Mouse (Mus musculus) limb, embryonic 11.5 days (tissue): ENCODE data around the gene Pgs1. TPM values are rescaled to one million over a fixed set of nuclear protein-coding genes. Genes with fewer than 3 reads are reported as not detected.

Experiments used
- ATAC-seq: fragments of 200-750 bp; cut with Nextera tagmentation; 2 replicates; pipeline ENCODE4 v1.8.0; 2017; ENCODE audit warnings: low read depth; ENCODE audit not compliant: insufficient number of reproducible peaks, low FRiP score, low TSS enrichment
- DNase-seq: peaks from one replicate; pipeline ENCODE4 v3.0.0-alpha.2; 2015; ENCODE audit warnings: low spot score
- H3K27ac ChIP-seq: fragments of 300-500 bp; sonication (generic); replicated peaks from 2 replicates; pipeline ENCODE4 v1.5.1; 2014; ENCODE audit warnings: low read depth, mild to moderate bottlenecking, low read length
- H3K27me3 ChIP-seq: fragments of 300-500 bp; sonication (generic); 2 replicates; pipeline ENCODE4 v1.6.1; 2014; ENCODE audit warnings: mild to moderate bottlenecking, low read length, mixed read lengths; ENCODE audit not compliant: control insufficient read depth, insufficient read depth
- H3K36me3 ChIP-seq: fragments of 300-500 bp; sonication (generic); 2 replicates; pipeline ENCODE4 v1.6.1; 2014; ENCODE audit warnings: mild to moderate bottlenecking, low read length, moderate library complexity, mixed read lengths; ENCODE audit not compliant: control insufficient read depth, insufficient read depth
- H3K4me1 ChIP-seq: fragments of 300-500 bp; sonication (generic); 2 replicates; pipeline ENCODE4 v1.6.1; 2014; ENCODE audit warnings: low read length, mixed read lengths; ENCODE audit not compliant: control insufficient read depth, insufficient read depth
- H3K4me2 ChIP-seq: fragments of 300-500 bp; sonication (generic); 2 replicates; pipeline ENCODE4 v1.6.1; 2014; ENCODE audit warnings: low read depth, mild to moderate bottlenecking, moderate library complexity; ENCODE audit not compliant: severe bottlenecking
- H3K4me3 ChIP-seq: fragments of 300-500 bp; sonication (generic); 2 replicates; pipeline ENCODE4 v1.5.1; 2014; ENCODE audit warnings: low read depth, low read length
- H3K9ac ChIP-seq: fragments of 300-500 bp; sonication (generic); 2 replicates; pipeline ENCODE4 v1.6.1; 2014; ENCODE audit warnings: mild to moderate bottlenecking, low read length
- H3K9me3 ChIP-seq: fragments of 300-500 bp; sonication (generic); 2 replicates; pipeline ENCODE4 v1.6.1; 2016; ENCODE audit warnings: low read length; ENCODE audit not compliant: control insufficient read depth
- WGBS: fragments of 180-500 bp; shearing (Covaris S2); extraction: QIAGEN DNeasy Blood & Tissue Kit; methylation state at CpG from one replicate; pipeline ENCODE4 v1.1.7; 2014; 5-methylcytosine and 5-hydroxymethylcytosine counted together
- polyA plus RNA-seq: library from polyadenylated mRNA; unstranded; fragments of >200 nt; fragmentation: Nextera tagmentation; extraction: Ambion mirVana; gene quantifications from 2 replicates; pipeline ENCODE4 v1.2.1, GENCODE M21; 2014

Pgs1 gene
- polyA plus RNA-seq, 1 experiment from 2014 or later: 38.4 TPM

DNA sequence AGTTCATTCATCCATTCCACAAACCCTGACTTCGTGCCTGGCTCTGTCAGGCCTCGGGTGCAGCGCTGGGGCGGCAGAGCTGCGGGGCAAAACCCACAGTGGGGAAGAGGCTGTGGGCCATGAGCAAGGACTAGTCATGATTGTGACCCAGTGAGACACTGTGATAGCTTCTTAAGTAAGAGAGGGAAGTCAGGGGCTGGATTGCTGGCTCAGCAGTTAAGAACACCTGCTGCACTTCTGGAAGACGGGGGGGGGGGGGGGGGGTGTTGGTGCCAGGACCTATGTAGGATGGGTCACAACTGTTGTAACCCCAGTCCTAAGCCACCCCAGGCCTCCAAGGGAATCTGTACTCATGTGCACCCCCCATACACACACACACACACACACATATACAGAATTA lies 15.0 kb upstream of the Pgs1 start:
- no peaks in the 10 kb centered on the region for H3K36me3 ChIP-seq
- peaks cover 35% of the 10 kb centered on the region for H3K4me1 ChIP-seq
- H3K4me2 ChIP-seq: no peak overlapping the region
- no peak overlapping the region for H3K27ac ChIP-seq
- no peak for DNase-seq
- 73% methylated on average over 6 of the region's 6 CpGs for WGBS
- no peaks in the 10 kb centered on the region for H3K9me3 ChIP-seq
- H3K4me3 ChIP-seq: no peak overlapping the region
- H3K27me3 ChIP-seq: peaks cover 10% of the 10 kb centered on the region
- ATAC-seq: no peak
- no peak overlapping the region for H3K9ac ChIP-seq

DNA sequence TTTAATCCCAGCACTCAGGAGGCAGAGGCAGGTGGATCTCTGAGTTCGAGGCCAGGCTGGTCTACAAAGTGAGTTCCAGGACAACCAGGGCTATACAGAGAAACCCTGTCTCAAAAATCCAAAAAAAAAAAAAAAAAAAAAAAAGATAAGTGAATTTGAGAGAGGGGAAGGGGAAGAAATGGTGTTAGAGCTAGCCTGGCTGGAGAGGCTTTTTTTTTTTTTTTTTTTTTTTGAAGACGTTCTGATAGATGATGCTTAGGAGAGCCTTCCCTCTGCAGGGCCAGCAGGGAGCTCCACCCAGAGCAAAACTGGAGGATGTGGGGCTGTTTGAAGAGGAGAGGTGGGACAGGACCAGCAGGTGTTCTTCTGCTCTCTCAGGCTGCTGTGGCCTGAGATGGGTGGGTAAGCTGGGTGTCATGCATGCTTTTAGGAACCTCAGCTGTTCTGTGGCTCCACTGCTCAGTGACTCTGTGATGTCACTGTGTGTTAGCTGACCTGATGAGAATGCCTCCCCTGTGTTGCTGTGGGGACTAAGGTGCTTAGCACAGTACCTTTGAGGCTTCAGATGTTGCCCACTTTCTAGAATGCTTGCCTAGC lies 14.3 kb upstream of the Pgs1 start:
- H3K4me2 ChIP-seq: no peak overlapping the region
- H3K27me3 ChIP-seq: peaks cover 10% of the 10 kb centered on the region
- no peak overlapping the region for H3K4me3 ChIP-seq
- H3K36me3 ChIP-seq: no peaks in the 10 kb centered on the region
- peaks cover 32% of the 10 kb centered on the region for H3K4me1 ChIP-seq
- no peak overlapping the region for H3K9ac ChIP-seq
- no peak for DNase-seq
- 56% methylated on average over 2 of the region's 2 CpGs for WGBS
- H3K9me3 ChIP-seq: no peaks in the 10 kb centered on the region
- H3K27ac ChIP-seq: no peak overlapping the region
- no peak for ATAC-seq

DNA sequence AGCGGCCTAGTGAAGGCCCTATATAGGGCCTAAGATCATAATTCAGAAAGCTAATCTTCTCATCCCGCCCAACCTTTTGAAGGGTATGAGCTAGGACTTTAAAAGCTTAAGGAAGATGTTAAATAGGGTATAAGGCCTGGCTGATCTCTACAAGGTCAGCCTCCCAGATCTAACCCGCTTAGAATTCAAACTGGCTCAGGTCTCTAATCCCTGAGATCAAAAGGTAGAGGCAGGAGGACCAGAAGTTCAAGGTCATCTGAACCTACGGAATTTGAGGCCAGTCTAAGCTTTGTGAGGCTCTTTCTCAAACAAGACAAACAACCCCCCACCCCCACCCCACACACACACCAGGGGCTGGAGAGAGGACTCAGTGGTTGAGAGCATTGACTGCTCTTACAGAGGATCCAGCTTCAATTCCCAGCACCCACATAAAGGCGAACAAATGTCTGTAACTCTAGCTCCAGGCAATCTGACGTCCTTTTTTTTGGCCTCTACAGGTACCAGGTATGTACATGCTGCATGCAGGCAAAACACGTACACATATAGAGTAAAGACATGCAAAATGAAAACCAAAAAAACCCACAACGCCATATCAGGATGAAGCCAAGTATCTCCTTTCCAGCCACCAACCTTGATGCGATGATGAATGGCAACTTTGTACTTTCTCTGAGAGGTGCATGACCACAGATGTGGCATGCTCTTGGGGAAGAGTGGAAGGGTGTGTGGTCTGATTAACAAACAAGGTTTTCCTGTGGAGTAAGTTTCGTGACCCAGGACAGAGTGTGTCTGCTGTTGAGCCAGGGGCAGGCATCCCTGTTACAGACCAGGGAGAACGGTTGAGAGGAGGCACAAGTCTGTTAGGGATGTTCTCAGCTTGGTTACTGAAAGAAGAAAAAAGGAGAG lies 13.2 kb upstream of the Pgs1 start:
- ATAC-seq: no peak
- no peak overlapping the region for H3K4me2 ChIP-seq
- H3K4me1 ChIP-seq: peaks cover 24% of the 10 kb centered on the region
- H3K27ac ChIP-seq: no peak overlapping the region
- no peak overlapping the region for H3K4me3 ChIP-seq
- no peak overlapping the region for H3K9ac ChIP-seq
- no peak for DNase-seq
- 0 out of 2 replicates have a peak, but pooled peaks cover 2% of the 10 kb centered on the region for H3K27me3 ChIP-seq
- no peaks in the 10 kb centered on the region for H3K36me3 ChIP-seq
- H3K9me3 ChIP-seq: no peaks in the 10 kb centered on the region
- 61% methylated on average over 11 of the region's 11 CpGs for WGBS

DNA sequence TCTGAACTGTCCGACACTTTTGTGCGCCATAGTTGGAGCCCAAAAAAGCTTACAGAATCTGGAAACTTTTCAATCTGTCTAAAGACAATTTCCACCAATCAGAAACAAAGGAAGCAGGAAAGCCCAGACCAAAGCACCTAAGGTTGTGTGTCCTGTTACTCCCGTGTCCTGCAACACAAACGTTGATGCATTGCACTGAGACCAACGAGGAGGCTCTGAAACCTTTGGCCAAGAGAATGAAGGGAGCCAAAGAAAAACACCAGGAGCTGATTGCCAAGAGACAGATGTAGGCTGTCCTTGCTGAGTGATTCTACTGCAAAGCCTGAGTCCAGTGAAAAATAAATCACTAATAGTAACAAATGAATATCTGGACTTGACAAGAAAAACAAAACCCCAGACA lies 12.5 kb upstream of the Pgs1 start:
- Histone ChIP-seq H3K4me3 (no peak overlapping the region), H3K36me3 (no peaks in the 10 kb centered on the region), H3K4me1 (peaks cover 20% of the 10 kb centered on the region), H3K9ac (no peak overlapping the region), H3K9me3 (no peaks in the 10 kb centered on the region), H3K27me3 (no peaks in the 10 kb centered on the region), H3K4me2 (no peak overlapping the region), H3K27ac (no peak overlapping the region)
- no peak for ATAC-seq
- DNase-seq: no peak
- 51% methylated on average over 5 of the region's 5 CpGs for WGBS

DNA sequence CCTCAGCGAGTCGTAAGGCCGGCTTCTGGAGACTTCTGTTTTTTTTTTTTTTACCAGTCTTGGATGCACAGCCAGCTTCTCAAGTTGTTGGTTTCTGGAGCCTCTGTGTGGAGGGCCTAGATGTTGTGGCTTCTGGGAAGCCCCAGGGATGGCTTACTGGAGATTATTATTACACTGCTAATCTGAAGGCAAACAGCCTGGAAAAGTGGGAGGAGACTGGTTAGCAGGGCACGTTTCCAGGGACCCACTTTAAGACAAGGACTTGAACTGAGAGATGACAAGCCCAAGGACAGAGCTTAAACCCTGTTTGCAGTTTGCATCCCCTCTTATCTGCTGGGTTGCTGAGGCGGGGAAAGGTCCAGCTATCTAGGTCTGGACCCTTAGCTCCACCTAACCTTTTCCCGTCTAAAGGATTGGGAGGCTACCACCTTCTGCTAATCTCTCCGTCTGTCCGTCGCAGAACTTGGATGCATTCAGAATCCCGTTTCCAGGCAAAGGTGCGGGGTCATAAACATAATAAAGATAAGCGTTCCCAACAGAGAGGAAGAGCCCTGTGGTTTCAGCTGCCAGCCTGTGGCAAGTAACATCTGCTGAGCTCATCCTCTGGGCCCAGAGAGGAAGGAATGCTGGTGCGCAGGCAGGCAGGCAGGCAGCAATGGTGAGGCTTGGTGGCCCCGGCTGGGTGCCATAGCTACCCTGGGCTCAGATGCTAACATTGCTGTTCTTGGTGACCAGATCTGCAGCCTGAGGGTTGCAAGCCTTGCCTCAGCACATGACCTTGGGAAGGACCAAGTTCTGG lies 11.6 kb upstream of the Pgs1 start:
- Histone ChIP-seq H3K27me3 (no peaks in the 10 kb centered on the region), H3K4me2 (no peak overlapping the region; the same call in 1 of the 2 replicates), H3K27ac (no peak overlapping the region), H3K36me3 (no peaks in the 10 kb centered on the region), H3K9me3 (no peaks in the 10 kb centered on the region), H3K4me1 (peaks cover 20% of the 10 kb centered on the region), H3K9ac (no peak overlapping the region), H3K4me3 (no peak overlapping the region)
- DNase-seq (peak; percentile 21), ATAC-seq (no peak)
- 41% methylated on average over 14 of the region's 14 CpGs for WGBS

DNA sequence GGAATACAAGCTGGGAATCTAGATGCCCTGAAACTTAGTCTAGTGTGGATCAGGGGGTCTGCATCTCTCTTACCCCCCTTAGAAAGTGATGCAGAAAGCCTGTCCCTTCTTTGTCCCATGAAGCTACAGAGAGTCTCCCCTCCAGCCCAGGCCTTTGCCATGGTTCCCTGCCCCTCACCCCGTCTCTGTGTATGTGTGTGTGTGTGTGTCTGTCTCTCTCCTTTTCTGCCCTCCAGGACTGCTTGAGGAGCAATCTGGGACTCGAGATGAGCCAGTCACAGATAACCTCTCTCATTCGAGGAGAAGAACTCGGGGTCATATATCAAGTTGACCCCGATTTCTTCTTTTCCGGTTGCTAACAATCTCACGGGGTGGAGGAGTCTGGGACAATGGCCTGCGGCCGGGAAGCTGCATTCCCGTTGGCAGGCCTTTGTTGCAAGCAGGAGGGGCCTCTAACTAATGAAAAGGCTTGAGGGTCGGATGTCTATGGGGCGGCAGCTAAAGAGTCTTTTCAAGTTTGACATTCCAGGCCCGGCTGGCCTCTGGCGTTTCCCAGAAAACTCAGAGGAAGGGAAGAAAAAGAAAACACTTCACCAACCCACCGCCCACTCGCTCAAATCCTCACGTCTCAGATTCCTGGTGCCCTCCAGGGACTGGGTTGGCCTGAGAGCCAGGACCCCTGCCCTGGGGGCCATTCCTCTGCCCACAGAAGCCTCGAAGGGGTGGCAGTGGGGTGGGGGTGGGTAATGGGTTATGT lies 10.7 kb upstream of the Pgs1 start:
- Histone ChIP-seq H3K4me2 (no peak overlapping the region; the same call in none of the 2 replicates), H3K36me3 (no peaks in the 10 kb centered on the region), H3K27ac (peak overlapping the region; percentile 36; the same call in 1 of the 2 replicates), H3K4me1 (peaks cover 20% of the 10 kb centered on the region), H3K27me3 (no peaks in the 10 kb centered on the region), H3K9me3 (no peaks in the 10 kb centered on the region), H3K9ac (peak overlapping the region; percentile 1; the same call in 1 of the 2 replicates), H3K4me3 (no peak overlapping the region)
- ATAC-seq: no peak
- DNase-seq: peak; percentile 44
- WGBS: 11% methylated on average over 18 of the region's 18 CpGs

DNA sequence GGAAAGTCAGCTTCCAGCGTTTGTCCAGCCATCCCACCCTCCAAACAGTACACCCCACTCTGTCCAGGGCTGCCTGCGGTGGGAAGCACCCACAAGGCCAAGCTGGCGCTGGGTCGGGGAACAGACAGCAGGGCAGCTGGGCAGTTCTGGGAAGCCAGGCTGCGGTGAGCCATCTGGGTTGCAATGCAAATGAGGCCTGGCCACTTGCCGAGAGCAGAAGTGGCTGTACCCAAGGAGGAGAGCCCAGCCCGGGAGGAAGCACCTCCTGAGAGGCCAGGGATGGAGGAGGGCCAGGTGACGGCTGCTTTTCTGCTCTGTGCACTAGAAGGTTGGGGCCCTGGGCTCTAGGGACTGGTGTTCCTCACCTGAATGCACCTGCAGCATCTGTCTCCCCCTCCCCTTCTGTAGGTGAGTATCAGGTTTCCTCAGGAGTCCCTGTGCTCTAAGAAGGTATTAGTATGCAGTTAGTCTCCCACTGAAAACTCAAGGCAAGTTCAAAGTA lies 10.0 kb upstream of the Pgs1 start:
- 16% methylated on average over 8 of the region's 8 CpGs for WGBS
- ATAC-seq (peak; percentile 31; the same call in 1 of the 2 replicates), DNase-seq (peak; percentile 44)
- Histone ChIP-seq H3K4me2 (no peak overlapping the region; the same call in 1 of the 2 replicates), H3K9me3 (no peaks in the 10 kb centered on the region), H3K4me1 (peaks cover 20% of the 10 kb centered on the region), H3K27me3 (no peaks in the 10 kb centered on the region), H3K9ac (0 out of 2 replicates have a peak overlapping the region, but pooled peaks have one; percentile 1), H3K27ac (0 out of 2 replicates have a peak overlapping the region, but pooled peaks have one; percentile 36), H3K36me3 (no peaks in the 10 kb centered on the region), H3K4me3 (no peak overlapping the region)
